Mouse (Mus musculus) heart, adult 11 months (tissue): Measurements from ENCODE around the gene Tnip2.

Experiments
- DNase-seq: peaks from one replicate; pipeline ENCODE4 v3.0.0; 2022

Gene Tnip2

GRCm38 (mm10) chr5:34446207-34446606 lies 67.6 kb downstream of the Tnip2 start:
- peak; percentile 88 for DNase-seq
